Mouse (Mus musculus) heart, adult 2 months (tissue): ENCODE data around the gene Tbc1d10c. TPM values are rescaled to one million over a fixed set of nuclear protein-coding genes. Genes with fewer than 3 reads are reported as not detected.

Experiments
- DNase-seq, 2 experiments: peaks; one replicate each; pipeline ENCODE4 v3.0.0; 2021
- H3K27ac ChIP-seq: fragments of 200-600 bp; 2 replicates; pipeline ENCODE4 v1.8.1; 2022
- H3K27me3 ChIP-seq: fragments of 200-500 bp; 2 replicates; pipeline ENCODE4 v1.6.1; 2012; ENCODE audit warnings: mild to moderate bottlenecking, low read length, inconsistent platforms, mixed read lengths; ENCODE audit not compliant: control insufficient read depth, insufficient read depth
- H3K36me3 ChIP-seq: fragments of 200-500 bp; 2 replicates; pipeline ENCODE4 v1.6.1; 2012; ENCODE audit warnings: low read length, inconsistent platforms; ENCODE audit not compliant: control insufficient read depth, insufficient read depth
- H3K4me1 ChIP-seq: fragments of 200-500 bp; 2 replicates; pipeline ENCODE4 v1.6.1; 2011; ENCODE audit warnings: low read length; ENCODE audit not compliant: control insufficient read depth, insufficient read depth
- H3K4me3 ChIP-seq: fragments of 200-600 bp; 2 replicates; pipeline ENCODE4 v1.8.1; 2022
- H3K79me2 ChIP-seq: fragments of 200-500 bp; replicated peaks from 2 replicates; pipeline ENCODE4 v1.6.1; 2012; ENCODE audit warnings: mild to moderate bottlenecking, inconsistent platforms, low read length, moderate library complexity, mixed read lengths; ENCODE audit not compliant: control insufficient read depth, insufficient read depth
- H3K9ac ChIP-seq: fragments of 200-500 bp; 2 replicates; pipeline ENCODE4 v1.6.1; 2012; ENCODE audit warnings: low read depth, mild to moderate bottlenecking, control low read depth, inconsistent platforms, low read length, mixed read lengths
- CTCF ChIP-seq: fragments of 200-600 bp; IDR thresholded peaks from 2 replicates; pipeline ENCODE4 v1.8.1; 2022; ENCODE audit warnings: antibody characterized with exemption, mild to moderate bottlenecking, moderate library complexity
- EP300 ChIP-seq: fragments of 200-500 bp; IDR thresholded peaks from 2 replicates; pipeline ENCODE4 v1.6.1; 2011; ENCODE audit warnings: low read depth, low read length, control low read depth; ENCODE audit not compliant: insufficient read depth
- POLR2A ChIP-seq: fragments of 200-500 bp; IDR thresholded peaks from 2 replicates; pipeline ENCODE4 v1.6.1; 2011; ENCODE audit warnings: mild to moderate bottlenecking, low read depth, low read length, control low read depth; ENCODE audit not compliant: insufficient read depth
- WGBS: fragments of 180-500 bp; shearing (Covaris S2); methylation state at CpG from one replicate; pipeline ENCODE4 v1.1.7; 2018; 5-methylcytosine and 5-hydroxymethylcytosine counted together
- intact Hi-C: fragments of 180-260 bp; cut with DNase I; formaldehyde crosslinking; loops from one replicate; pipeline ENCODE4 v1.15.1; 2025
- long read RNA-seq: library from polyadenylated mRNA; stranded (forward); transcript quantifications from one replicate; pipeline ENCODE4 v2.0.0, GENCODE M21; 2021
- polyA plus RNA-seq: library from polyadenylated mRNA; depleted of rRNA; stranded (reverse); fragments of >200 nt; gene quantifications from 2 replicates; pipeline ENCODE4 v1.2.3, GENCODE M21; 2012; rRNA removed
- total RNA-seq, 2 experiments: library from RNA; stranded (reverse); gene quantifications; 2 replicates each; pipeline ENCODE4 v1.2.3; 2021

Gene Tbc1d10c
- total RNA-seq (10 to 100 TPM; 12.4 to 14.4 TPM), polyA plus RNA-seq (13.7 and 15.8 TPM in 2 replicates)
- long read RNA-seq, partial matches to known transcripts = 0 of 3 reads
- long read RNA-seq, other reads (novel, unspliced or antisense) = 1 of 3 reads

- intact Hi-C loops = no loop called here
- H3K27me3 ChIP-seq = no peaks in the 10 kb centered on the region
- peaks cover 7% of the 10 kb centered on the region for H3K4me1 ChIP-seq
- TF ChIP-seq CTCF (no peak), EP300 (no peak)
- DNase-seq = peak in 1 of 2 experiments; percentile 75
- peak within 1 kb of the TSS; percentile 99 for H3K9ac ChIP-seq
- H3K4me3 ChIP-seq = peak within 1 kb of the TSS; percentile 98
- WGBS = 57% methylated on average over 4 of the region's 4 CpGs
- H3K36me3 ChIP-seq = peaks cover 11% of the 10 kb centered on the region
- peaks cover 5% of the 10 kb centered on the region; the same call in 1 of the 2 replicates for H3K79me2 ChIP-seq
- peak within 1 kb of the TSS; percentile 96 for H3K27ac ChIP-seq
Observed at GRCm38 (mm10) chr19:4190831-4191334, at the start of gene Tbc1d10c. Gene Tbc1d10c, minus strand, starts transcription at chr19:4191284.

- Histone ChIP-seq H3K27ac (no peak overlapping the region), H3K27me3 (no peaks in the 10 kb centered on the region), H3K79me2 (no peaks in the 10 kb centered on the region), H3K9ac (no peak overlapping the region), H3K36me3 (no peaks in the 10 kb centered on the region), H3K4me1 (no peaks in the 10 kb centered on the region), H3K4me3 (no peak overlapping the region)
- TF ChIP-seq EP300 = no peak
- TF ChIP-seq POLR2A = no peak
- no peak for TF ChIP-seq CTCF
- WGBS = 67% methylated on average over 8 of the region's 8 CpGs
- DNase-seq = no peak
- intact Hi-C loops = loop anchor here (5.0 kb wide), 1 partner anchor 33 kb away; no protein-coding TSS in a partner anchor
Observed at GRCm38 (mm10) chr19:4240247-4240668, 49.2 kb upstream of the Tbc1d10c start.

GRCm38 (mm10) chr19:4234548-4234947 lies 43.5 kb upstream of the Tbc1d10c start:
- no peak overlapping the region for H3K27ac ChIP-seq
- H3K4me1 ChIP-seq = peaks cover 10% of the 10 kb centered on the region
- 72% methylated on average over 4 of the region's 4 CpGs for WGBS
- no peak overlapping the region for H3K4me3 ChIP-seq
- TF ChIP-seq POLR2A (no peak), EP300 (no peak), CTCF (no peak)
- H3K79me2 ChIP-seq = no peaks in the 10 kb centered on the region
- no peak overlapping the region for H3K9ac ChIP-seq
- H3K36me3 ChIP-seq = no peaks in the 10 kb centered on the region
- intact Hi-C loops = no loop called here
- H3K27me3 ChIP-seq = no peaks in the 10 kb centered on the region
- DNase-seq = no peak

GRCm38 (mm10) chr19:4232651-4233050 lies 41.6 kb upstream of the Tbc1d10c start:
- H3K79me2 ChIP-seq = no peaks in the 10 kb centered on the region
- 79% methylated on average over 7 of the region's 7 CpGs for WGBS
- no peaks in the 10 kb centered on the region for H3K36me3 ChIP-seq
- TF ChIP-seq CTCF = no peak
- no peak for TF ChIP-seq POLR2A
- no peak for TF ChIP-seq EP300
- no peak for DNase-seq
- peak overlapping the region; percentile 99 for H3K27ac ChIP-seq
- H3K9ac ChIP-seq = no peak overlapping the region
- intact Hi-C loops = no loop called here
- peaks cover 10% of the 10 kb centered on the region for H3K4me1 ChIP-seq
- no peaks in the 10 kb centered on the region for H3K27me3 ChIP-seq
- H3K4me3 ChIP-seq = peak overlapping the region; percentile 7; the same call in 1 of the 2 replicates

- TF ChIP-seq EP300 (no peak), POLR2A (no peak), CTCF (no peak)
- H3K79me2 ChIP-seq = no peaks in the 10 kb centered on the region
- H3K4me1 ChIP-seq = peaks cover 10% of the 10 kb centered on the region
- peak overlapping the region; percentile 68 for H3K9ac ChIP-seq
- peak overlapping the region; percentile 68 for H3K4me3 ChIP-seq
- H3K36me3 ChIP-seq = no peaks in the 10 kb centered on the region
- DNase-seq = no peak
- H3K27ac ChIP-seq = peak overlapping the region; percentile 99
- intact Hi-C loops = no loop called here
- no peaks in the 10 kb centered on the region for H3K27me3 ChIP-seq
- WGBS = 0% methylated on average over 2 of the region's 2 CpGs
Observed at GRCm38 (mm10) chr19:4232186-4232572, 41.1 kb upstream of the Tbc1d10c start.

GRCm38 (mm10) chr19:4231253-4232185 lies 40.4 kb upstream of the Tbc1d10c start, which contains the start of gene Pold4:
Gene Pold4, plus strand, starts transcription at chr19:4231899.
- H3K4me1 ChIP-seq = peaks cover 10% of the 10 kb centered on the region
- TF ChIP-seq POLR2A (peak; percentile 95), EP300 (no peak), CTCF (no peak)
- peak; percentile 97 to 98 for DNase-seq
- peak within 1 kb of the TSS; percentile 68 for H3K9ac ChIP-seq
- H3K36me3 ChIP-seq = no peaks in the 10 kb centered on the region
- WGBS = 2% methylated on average over 26 of the region's 26 CpGs
- H3K27ac ChIP-seq = peak within 1 kb of the TSS; percentile 99
- H3K27me3 ChIP-seq = no peaks in the 10 kb centered on the region
- intact Hi-C loops = no loop called here
- H3K79me2 ChIP-seq = no peaks in the 10 kb centered on the region
- peak within 1 kb of the TSS; percentile 68 for H3K4me3 ChIP-seq
